Mouse (Mus musculus) frontal cortex, postnatal 14 days (tissue): ENCODE results near the gene Limk1.
"Not testable (repeated sequence)": the region's sequence is repeated elsewhere in the genome, so short reads cannot be mapped to it uniquely, and the experiment has no call there.

Experiments used
- DNase-seq, 2 experiments: peaks; one replicate each; pipeline ENCODE4 v3.0.0; 2022; ENCODE audit warnings: low spot score in 2 of 2

The Limk1 gene

DNA sequence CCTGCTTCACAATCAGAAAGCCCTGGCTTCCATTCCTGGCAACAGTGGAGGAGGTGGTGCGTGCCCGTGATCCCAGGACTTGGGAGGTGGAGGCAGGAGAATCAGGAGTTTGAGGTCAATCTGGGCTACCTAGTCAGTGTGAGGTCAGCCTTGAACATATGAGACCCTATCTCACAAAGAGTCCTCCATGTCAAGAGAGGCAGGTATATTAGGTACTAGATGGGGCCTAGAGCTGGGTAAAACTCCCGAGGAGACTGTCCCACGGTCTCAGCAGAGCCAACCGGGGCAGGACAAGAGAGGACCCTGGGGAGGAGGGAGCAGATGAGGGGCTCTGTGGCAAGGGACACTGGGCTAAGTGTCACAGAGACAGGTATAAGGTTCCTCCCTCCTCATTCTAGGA lies 10.9 kb downstream of the Limk1 start:
- DNase-seq: no peak

DNA sequence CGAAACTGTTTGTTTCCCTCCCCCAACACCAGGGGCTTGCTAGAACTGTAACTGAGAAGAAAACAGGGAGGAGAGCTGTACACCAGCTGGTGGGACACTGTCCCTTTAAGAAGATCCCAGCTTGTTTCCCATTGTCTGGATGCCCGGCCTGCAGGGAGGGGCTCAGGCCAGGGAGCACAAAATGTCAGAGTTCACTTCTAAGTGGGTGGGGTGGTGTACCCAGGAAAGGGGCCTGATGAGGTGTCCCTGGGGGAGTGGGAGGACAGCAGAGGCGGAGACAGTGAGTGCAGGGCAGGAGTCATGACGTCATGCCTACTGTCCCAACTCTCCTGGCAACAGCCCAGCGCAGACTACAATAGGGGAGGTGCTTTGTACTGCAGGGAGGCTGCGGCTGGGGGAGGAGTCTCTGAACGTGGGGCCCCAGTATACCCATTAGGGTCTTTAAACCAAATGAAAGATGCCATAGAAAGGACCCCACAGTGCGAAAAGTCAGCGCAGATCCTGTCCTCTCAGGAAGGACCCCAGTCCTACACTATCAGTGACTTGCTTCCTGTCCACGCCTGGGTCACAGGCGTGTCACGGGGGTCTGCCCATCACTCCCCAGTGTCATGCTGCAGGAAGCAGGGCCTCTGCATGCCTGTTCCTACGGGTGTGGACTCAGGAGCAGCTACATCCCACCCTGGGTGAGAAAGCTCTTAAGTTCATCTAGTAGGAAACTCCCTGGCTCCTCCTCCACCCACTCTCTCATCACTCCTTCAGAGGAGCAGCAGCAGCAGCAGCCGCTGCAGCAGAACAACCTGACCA lies 12.2 kb downstream of the Limk1 start:
- DNase-seq: peak in 1 of 2 experiments; percentile 25

DNA sequence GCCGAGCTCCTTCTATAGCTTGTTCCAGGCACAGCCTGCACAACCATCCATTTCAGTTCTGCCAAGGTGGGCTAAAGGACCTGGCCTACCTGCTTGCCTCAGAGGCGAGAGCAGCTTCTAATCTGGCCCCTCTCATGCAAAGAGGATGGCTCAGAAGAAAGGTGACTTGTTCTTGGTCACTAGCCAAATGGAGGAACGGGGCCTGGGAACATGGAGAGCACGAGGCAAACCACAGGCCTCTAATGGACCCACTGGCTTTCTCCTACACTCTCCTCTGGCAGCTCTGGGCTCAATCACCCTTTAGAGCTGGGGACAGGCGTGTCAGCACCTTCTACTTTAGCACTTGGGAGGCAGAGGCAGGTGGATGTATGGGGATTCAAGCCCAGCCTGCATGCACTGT lies 13.4 kb downstream of the Limk1 start:
- no peak for DNase-seq

GRCm38 (mm10) chr5:134672611-134673010 lies 15.8 kb downstream of the Limk1 start:
- DNase-seq: no peak

DNA sequence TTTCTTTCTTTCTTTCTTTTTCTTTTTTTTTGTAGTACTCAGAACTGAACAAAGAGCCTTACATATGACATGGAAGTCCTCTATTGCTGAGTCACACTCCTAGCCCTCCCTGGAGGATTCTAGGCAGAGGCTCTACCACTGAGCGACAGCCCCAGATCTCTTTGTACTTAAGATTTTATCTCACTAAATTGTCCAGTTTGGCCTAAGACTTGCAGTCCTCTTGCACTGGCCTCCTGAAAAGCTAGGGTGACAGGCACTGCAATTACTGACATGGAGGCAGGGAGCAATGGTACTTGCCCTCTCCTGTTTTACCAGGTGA lies 16.2 kb downstream of the Limk1 start:
- no peak for DNase-seq

DNA sequence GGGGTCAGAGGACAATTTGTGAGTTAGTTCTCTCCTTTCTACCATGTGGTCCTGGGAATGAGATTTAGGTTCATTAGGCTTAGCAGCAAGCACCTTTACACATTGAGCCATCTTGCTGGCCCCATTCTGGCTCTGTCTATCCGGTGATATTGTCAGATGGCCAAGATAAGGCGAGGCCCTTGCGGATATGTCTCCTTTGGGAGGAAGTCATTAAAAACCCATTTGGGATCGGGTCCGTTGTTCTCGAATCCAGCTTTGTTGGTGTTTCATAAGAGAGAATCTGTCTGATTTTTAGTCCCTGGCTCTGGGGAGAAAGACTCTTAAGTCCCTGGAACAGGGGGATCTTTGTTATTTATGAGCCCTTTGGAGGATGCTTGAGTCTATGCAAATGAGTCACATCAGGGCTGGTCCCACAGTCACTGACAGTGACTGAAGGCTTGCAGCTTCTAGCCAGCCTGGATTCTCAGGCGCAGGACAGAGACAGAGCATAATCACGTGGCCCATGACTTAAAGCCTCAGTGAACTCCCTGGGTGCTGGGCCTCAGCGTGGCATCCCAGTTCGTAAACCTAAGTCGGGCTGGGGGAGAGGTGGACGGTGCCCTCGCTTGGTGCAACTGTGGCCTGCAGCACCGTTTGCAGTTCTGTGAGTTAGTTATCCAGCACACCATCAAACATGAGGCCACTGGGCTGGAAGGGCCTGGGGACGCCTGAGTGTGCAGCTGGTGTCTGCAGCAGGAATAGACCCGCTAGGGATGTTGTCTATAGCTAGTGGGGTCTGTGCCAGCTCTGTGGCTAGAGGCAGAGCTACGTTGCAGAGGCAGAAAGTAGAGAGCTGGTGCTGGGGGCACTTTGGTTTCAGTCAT lies 16.8 kb downstream of the Limk1 start:
- DNase-seq: no peak

- no peak for DNase-seq
These were observed 19.2 kb downstream of the Limk1 start for GRCm38 (mm10) chr5:134669001-134669708.

DNA sequence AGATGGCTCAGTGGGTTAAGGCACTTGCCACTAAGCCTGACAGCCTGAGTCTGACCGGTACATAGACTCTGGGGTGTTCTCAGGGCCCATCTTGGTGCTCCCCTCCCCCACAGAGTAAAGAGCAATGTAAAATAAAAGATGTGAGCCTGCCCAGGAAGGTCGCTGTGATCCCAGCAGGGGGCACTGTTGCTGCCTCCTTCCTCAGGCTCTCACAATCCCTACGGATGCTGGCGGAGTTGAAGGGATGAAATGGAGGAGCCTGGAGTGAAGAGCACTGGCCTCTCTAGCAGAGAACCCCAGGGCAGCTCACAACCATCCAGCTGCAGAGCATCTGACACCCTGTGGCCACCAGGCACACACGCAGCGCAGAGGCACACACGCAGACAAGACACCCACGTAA lies 19.9 kb downstream of the Limk1 start:
- no peak for DNase-seq

DNA sequence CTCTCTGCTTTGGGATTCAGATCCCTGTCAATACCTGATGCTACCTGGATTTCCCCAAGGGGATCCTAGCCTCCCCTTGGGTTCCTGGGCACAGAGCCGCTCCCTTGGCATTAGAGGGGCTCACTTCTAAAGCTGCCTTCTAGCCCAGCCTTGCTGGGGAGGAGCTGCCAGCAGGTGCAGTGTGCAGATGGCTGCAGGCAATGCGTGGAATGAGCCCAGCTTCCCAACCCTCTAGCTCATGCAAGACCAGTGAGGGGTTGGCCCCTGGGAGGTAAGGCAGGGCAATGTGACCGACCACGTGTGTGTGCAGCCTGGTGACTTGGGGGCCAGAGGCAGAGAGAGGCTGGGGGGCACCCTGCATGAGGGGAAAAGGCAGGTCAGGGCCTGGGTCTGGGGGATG lies 31.7 kb downstream of the Limk1 start:
- no peak for DNase-seq

DNA sequence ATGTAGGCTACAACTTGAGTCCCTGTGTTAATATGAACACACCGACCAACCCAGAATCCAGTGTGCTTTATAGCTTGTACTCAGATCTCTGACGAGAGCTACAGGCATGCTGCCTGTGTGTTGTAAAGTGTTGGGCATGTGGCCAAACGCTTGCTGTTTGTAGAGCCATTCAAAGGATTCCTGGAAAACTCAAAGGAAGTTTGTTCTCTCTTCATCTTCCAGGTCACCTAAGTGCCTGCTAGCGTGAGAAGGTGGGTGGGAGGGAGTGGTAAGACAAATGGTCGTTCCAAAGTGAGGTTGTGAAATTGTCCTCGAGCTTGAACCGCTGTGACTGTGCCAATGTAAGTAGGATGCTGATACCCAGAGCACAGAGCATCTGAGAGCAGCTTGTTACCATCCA lies 36.4 kb downstream of the Limk1 start:
- DNase-seq: no peak

DNA sequence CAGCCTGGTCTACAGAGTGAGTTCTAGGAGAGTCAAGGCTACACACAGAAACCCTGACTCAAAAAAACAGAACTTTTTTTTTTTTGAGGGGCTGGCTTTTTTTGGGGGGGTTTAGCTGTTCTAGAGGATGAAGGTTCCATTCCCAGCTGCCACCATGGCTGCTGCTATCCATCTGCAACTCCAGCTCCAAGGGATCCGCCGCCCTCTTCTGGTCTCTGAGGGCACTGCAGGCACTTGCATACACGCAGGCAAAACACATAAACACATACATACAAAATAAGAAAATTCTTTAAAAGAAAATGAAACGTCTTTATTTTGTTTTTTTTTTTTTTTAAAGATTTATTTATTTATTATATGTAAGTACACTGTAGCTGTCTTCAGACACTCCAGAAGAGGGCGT lies 37.5 kb downstream of the Limk1 start:
- DNase-seq: peak in 1 of 2 experiments; percentile 29

- DNase-seq: not testable (repeated sequence)
These were observed 39.4 kb downstream of the Limk1 start for GRCm38 (mm10) chr5:134648976-134649375.

DNA sequence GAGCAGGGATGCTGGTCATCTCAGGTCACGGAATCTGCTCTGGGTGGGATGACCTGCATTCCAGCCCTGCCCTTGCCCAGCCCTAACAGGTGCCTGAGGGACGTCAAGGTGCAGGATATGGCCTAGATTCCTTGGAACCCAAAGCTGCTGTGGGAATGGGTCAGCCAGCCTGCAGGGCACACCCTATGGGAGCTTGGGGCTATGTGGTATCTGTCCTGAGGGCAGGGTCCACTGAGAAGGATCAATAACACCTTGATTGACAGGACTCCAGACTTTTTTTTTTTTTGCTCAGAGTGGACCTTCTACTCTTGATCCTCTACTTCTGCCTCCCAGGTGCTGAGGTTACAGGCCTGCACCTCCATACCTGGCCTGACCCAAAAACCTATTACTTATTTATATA lies 41.0 kb downstream of the Limk1 start:
- no peak for DNase-seq

- no peak for DNase-seq
These were observed 41.9 kb downstream of the Limk1 start for GRCm38 (mm10) chr5:134646461-134646860.

- DNase-seq: no peak
These were observed 43.7 kb downstream of the Limk1 start for GRCm38 (mm10) chr5:134644643-134645118.

DNA sequence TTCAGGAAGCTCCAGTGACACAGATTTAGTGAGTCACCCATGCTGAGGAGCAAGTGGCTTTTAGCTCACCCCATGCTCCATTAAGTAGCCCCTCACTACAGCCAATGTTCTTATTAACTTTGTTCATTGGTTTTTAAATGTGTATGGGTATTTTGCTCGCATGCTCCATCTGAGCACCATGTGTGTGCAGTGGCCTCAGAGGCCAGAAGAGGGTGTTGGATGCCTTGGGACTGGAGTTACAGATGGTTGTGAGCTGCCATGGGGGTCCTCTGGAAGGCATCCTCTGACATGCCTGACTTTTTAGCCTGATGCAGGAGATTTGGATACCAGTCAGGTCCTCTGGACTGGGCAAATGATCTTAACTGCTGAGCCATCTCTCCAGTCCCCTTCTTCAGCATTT lies 44.3 kb downstream of the Limk1 start:
- DNase-seq: no peak

DNA sequence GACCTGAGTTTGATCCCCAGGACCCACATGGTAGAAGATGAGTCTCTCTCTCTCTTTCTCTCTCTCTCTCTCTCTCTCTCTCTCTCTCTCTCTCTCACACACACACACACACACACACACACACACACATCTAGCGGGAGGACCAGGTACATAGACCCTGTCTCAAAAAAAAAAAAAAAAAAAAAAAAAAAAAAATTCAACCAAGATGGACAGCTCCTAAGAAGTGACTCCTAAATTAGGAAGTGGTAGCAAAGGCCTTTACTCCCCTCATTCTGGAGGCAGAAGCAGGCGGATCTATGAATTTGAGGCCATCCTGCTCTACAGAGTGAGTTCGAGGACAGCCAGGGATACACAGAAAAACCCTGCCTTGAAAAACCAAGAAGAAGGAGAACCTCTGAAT lies 48.0 kb downstream of the Limk1 start:
- DNase-seq: no peak

DNA sequence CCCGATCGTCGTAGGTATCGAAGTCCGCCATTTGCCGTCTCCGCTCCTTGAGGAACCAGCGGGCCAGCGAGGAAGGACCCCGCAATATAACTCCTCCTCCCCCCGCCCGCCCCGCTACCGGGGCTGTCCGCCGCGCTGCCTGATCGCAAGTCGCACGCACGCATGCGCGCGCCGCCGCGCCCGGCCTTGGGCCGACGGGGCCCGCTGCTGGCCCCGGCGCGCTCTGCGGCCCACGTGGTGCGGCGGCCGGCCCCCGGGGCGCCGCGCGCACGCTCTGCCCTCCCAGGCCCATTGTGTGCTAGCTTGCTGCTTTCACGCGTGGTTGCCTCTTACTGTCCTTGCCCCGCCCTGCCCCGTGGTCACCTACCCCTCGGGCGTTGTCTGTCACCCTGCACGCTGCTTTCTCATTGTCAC lies 49.1 kb downstream of the Limk1 start, which contains the start of gene Eif4h:
TSS of gene Eif4h (minus strand) at position 222 of the 414 bp plus-strand sequence.
- DNase-seq: peak; percentile 90 to 96

- DNase-seq: peak in 1 of 2 experiments; percentile 25
These were observed 49.7 kb downstream of the Limk1 start for GRCm38 (mm10) chr5:134638461-134639268.

GRCm38 (mm10) chr5:134637820-134638367 lies 50.5 kb downstream of the Limk1 start:
- DNase-seq: no peak

DNA sequence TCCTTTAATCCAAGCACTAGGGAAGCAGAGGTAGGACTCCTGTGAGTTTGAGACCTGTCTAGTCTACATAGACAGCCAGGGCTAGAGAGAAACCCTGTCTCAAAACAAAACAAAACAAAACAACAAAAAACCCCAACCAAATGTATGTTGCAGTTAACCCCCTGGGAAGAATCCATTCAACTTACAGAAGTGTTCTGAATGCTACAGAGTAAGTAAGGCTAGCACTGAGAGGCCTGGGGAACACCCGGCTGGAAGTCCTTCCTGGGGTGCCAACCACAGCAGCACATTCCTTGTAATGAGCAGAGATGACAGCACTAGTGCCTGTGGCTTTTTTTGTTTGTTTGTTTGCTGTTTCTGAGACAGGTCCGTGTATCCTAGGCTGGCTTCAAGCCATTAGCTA lies 55.6 kb downstream of the Limk1 start:
- no peak for DNase-seq
